Mouse (Mus musculus) kidney, adult 9 months (tissue): ENCODE measurements around the gene Fah.
A peak's percentile ranks its signal among the peaks of the same experiment; 100 is the strongest.

Experiments
- DNase-seq: peaks from one replicate; pipeline ENCODE4 v3.0.0; 2022

Fah gene

GRCm38 (mm10) chr7:84606293-84606749 lies at the start of gene Fah:
TSS of gene Fah (minus strand) at chr7:84606722.
- DNase-seq: peak; percentile 89

- DNase-seq: no peak
Observed at GRCm38 (mm10) chr7:84652740-84653139, 46.2 kb upstream of the Fah start.

GRCm38 (mm10) chr7:84651987-84652321 lies 45.4 kb upstream of the Fah start:
- no peak for DNase-seq

GRCm38 (mm10) chr7:84651303-84651986 lies 44.9 kb upstream of the Fah start:
- no peak for DNase-seq

- DNase-seq: no peak
Observed at GRCm38 (mm10) chr7:84649016-84649415, 42.5 kb upstream of the Fah start.

- DNase-seq: no peak
Observed at GRCm38 (mm10) chr7:84646256-84646655, 39.7 kb upstream of the Fah start.

GRCm38 (mm10) chr7:84643270-84643998 lies 36.9 kb upstream of the Fah start:
- DNase-seq: no peak

GRCm38 (mm10) chr7:84642159-84642928 lies 35.8 kb upstream of the Fah start:
- peak; percentile 55 for DNase-seq

- DNase-seq: no peak
Observed at GRCm38 (mm10) chr7:84636939-84637338, 30.4 kb upstream of the Fah start.

- DNase-seq: no peak
Observed at GRCm38 (mm10) chr7:84631878-84632277, 25.4 kb upstream of the Fah start.

- DNase-seq: no peak
Observed at GRCm38 (mm10) chr7:84623718-84624117, 17.2 kb upstream of the Fah start.

- DNase-seq: no peak
Observed at GRCm38 (mm10) chr7:84620956-84621355, 14.4 kb upstream of the Fah start.

- no peak for DNase-seq
Observed at GRCm38 (mm10) chr7:84618951-84619350, 12.4 kb upstream of the Fah start.

- DNase-seq: no peak
Observed at GRCm38 (mm10) chr7:84612445-84612844, 5.9 kb upstream of the Fah start.

- no peak for DNase-seq
Observed at GRCm38 (mm10) chr7:84611609-84612008, 5.1 kb upstream of the Fah start.

- DNase-seq: peak; percentile 96
Observed at GRCm38 (mm10) chr7:84605704-84606292, 724 bp downstream of the Fah start.

- DNase-seq: peak; percentile 56
Observed at GRCm38 (mm10) chr7:84605033-84605687, 1.4 kb downstream of the Fah start.

GRCm38 (mm10) chr7:84604501-84604900 lies 2.0 kb downstream of the Fah start:
- DNase-seq: peak; percentile 92

GRCm38 (mm10) chr7:84601331-84601730 lies 5.2 kb downstream of the Fah start:
- no peak for DNase-seq

GRCm38 (mm10) chr7:84600631-84601030 lies 5.9 kb downstream of the Fah start:
- DNase-seq: no peak

- DNase-seq: no peak
Observed at GRCm38 (mm10) chr7:84596633-84597032, 9.9 kb downstream of the Fah start.

GRCm38 (mm10) chr7:84596002-84596401 lies 10.5 kb downstream of the Fah start:
- DNase-seq: no peak

- no peak for DNase-seq
Observed at GRCm38 (mm10) chr7:84594917-84595303, 11.6 kb downstream of the Fah start.
